Mouse (Mus musculus) liver, postnatal 0 days (tissue): ENCODE results near the gene Dnajc15. TPM values are rescaled to one million over a fixed set of nuclear protein-coding genes. Genes with fewer than 3 reads are reported as not detected.

ENCODE experiments used
- ATAC-seq: fragments of 200-750 bp; cut with Nextera tagmentation; 2 replicates; pipeline ENCODE4 v1.8.0; 2017; ENCODE audit warnings: mild to moderate bottlenecking, moderate library complexity
- DNase-seq: peaks from one replicate; pipeline ENCODE4 v3.0.0-alpha.2; 2016
- H3K27ac ChIP-seq: fragments of 300-500 bp; sonication (generic); 2 replicates; pipeline ENCODE4 v1.5.1; 2014; ENCODE audit warnings: antibody characterized with exemption, moderate library complexity, mild to moderate bottlenecking, low read depth
- H3K27me3 ChIP-seq: fragments of 300-500 bp; sonication (generic); 2 replicates; pipeline ENCODE4 v1.6.1; 2014; ENCODE audit warnings: low read length, control low read depth, mixed read lengths; ENCODE audit not compliant: insufficient read depth
- H3K36me3 ChIP-seq: fragments of 300-500 bp; sonication (generic); replicated peaks from 2 replicates; pipeline ENCODE4 v1.6.1; 2014; ENCODE audit warnings: mild to moderate bottlenecking, control low read depth, low read length, moderate library complexity, mixed read lengths; ENCODE audit not compliant: insufficient read depth
- H3K4me1 ChIP-seq: fragments of 300-500 bp; sonication (generic); 2 replicates; pipeline ENCODE4 v1.6.1; 2014; ENCODE audit warnings: antibody characterized with exemption, mild to moderate bottlenecking, control low read depth; ENCODE audit not compliant: insufficient read depth
- H3K4me2 ChIP-seq: fragments of 300-500 bp; sonication (generic); 2 replicates; pipeline ENCODE4 v1.6.1; 2014; ENCODE audit warnings: low read depth, mild to moderate bottlenecking, low read length, moderate library complexity, mixed read lengths
- H3K4me3 ChIP-seq: fragments of 300-500 bp; sonication (generic); 2 replicates; pipeline ENCODE4 v1.5.1; 2014; ENCODE audit warnings: low read depth, low read length
- H3K9ac ChIP-seq: fragments of 300-500 bp; sonication (generic); replicated peaks from 2 replicates; pipeline ENCODE4 v1.6.1; 2014; ENCODE audit warnings: mild to moderate bottlenecking, moderate library complexity
- H3K9me3 ChIP-seq: fragments of 300-500 bp; sonication (generic); 2 replicates; pipeline ENCODE4 v1.6.1; 2016; ENCODE audit warnings: mild to moderate bottlenecking, control low read depth, low read length, mixed read lengths
- CTCF ChIP-seq: sonication (generic); IDR thresholded peaks from 2 replicates; pipeline ENCODE4 v1.5.1; 2016; ENCODE audit warnings: antibody characterized with exemption, low read depth
- EP300 ChIP-seq: IDR thresholded peaks from 2 replicates; pipeline ENCODE4 v1.6.1; 2016; ENCODE audit warnings: antibody characterized with exemption, low read depth, mild to moderate bottlenecking
- WGBS: fragments of 180-500 bp; shearing (Covaris S2); extraction: QIAGEN DNeasy Blood & Tissue Kit; methylation state at CpG from one replicate; pipeline ENCODE4 v1.1.7; 2014; ENCODE audit not compliant: insufficient replicate concordance; 5-methylcytosine and 5-hydroxymethylcytosine counted together
- polyA plus RNA-seq: library from polyadenylated mRNA; unstranded; fragments of >200 nt; fragmentation: Nextera tagmentation; extraction: Ambion mirVana; gene quantifications from 2 replicates; pipeline ENCODE4 v1.2.1, GENCODE M21; 2015

Dnajc15 gene
- polyA plus RNA-seq, 1 experiment from 2014 or later = 68.5 TPM

- Histone ChIP-seq H3K36me3 (no peaks in the 10 kb centered on the region), H3K27ac (no peak overlapping the region), H3K27me3 (no peaks in the 10 kb centered on the region), H3K9ac (no peak overlapping the region), H3K4me3 (no peak overlapping the region), H3K4me2 (no peak overlapping the region), H3K4me1 (no peaks in the 10 kb centered on the region), H3K9me3 (no peaks in the 10 kb centered on the region)
- TF ChIP-seq CTCF = no peak
- TF ChIP-seq EP300 = no peak
- 68% methylated on average over 1 of the region's 1 CpGs for WGBS
- no peak for ATAC-seq
- DNase-seq = no peak
Observed at GRCm38 (mm10) chr14:77812890-77813289, 62.0 kb downstream of the Dnajc15 start.

- DNase-seq (no peak), ATAC-seq (no peak)
- H3K27ac ChIP-seq = no peak overlapping the region
- H3K27me3 ChIP-seq = no peaks in the 10 kb centered on the region
- no peak overlapping the region for H3K4me2 ChIP-seq
- TF ChIP-seq EP300 = no peak
- TF ChIP-seq CTCF = no peak
- no peak overlapping the region for H3K4me3 ChIP-seq
- H3K36me3 ChIP-seq = no peaks in the 10 kb centered on the region
- WGBS = 78% methylated on average over 5 of the region's 5 CpGs
- no peak overlapping the region for H3K9ac ChIP-seq
- no peaks in the 10 kb centered on the region for H3K4me1 ChIP-seq
- no peaks in the 10 kb centered on the region for H3K9me3 ChIP-seq
Observed at GRCm38 (mm10) chr14:77811466-77811865, 63.5 kb downstream of the Dnajc15 start.

- H3K27me3 ChIP-seq = no peaks in the 10 kb centered on the region
- no peak overlapping the region for H3K27ac ChIP-seq
- no peak for ATAC-seq
- H3K4me3 ChIP-seq = no peak overlapping the region
- H3K4me1 ChIP-seq = no peaks in the 10 kb centered on the region
- H3K36me3 ChIP-seq = no peaks in the 10 kb centered on the region
- H3K9me3 ChIP-seq = no peaks in the 10 kb centered on the region
- TF ChIP-seq EP300 (no peak), CTCF (no peak)
- DNase-seq = no peak
- 77% methylated on average over 4 of the region's 4 CpGs for WGBS
- H3K9ac ChIP-seq = no peak overlapping the region
- H3K4me2 ChIP-seq = no peak overlapping the region
Observed at GRCm38 (mm10) chr14:77807836-77808235, 67.1 kb downstream of the Dnajc15 start.

GRCm38 (mm10) chr14:77806345-77806744 is 68.6 kb downstream of the Dnajc15 start:
- Histone ChIP-seq H3K9me3 (no peaks in the 10 kb centered on the region), H3K36me3 (no peaks in the 10 kb centered on the region), H3K27ac (no peak overlapping the region), H3K9ac (no peak overlapping the region), H3K4me1 (no peaks in the 10 kb centered on the region), H3K4me2 (no peak overlapping the region), H3K27me3 (no peaks in the 10 kb centered on the region), H3K4me3 (no peak overlapping the region)
- no peak for DNase-seq
- TF ChIP-seq CTCF (no peak), EP300 (no peak)
- WGBS = 53% methylated on average over 5 of the region's 5 CpGs
- ATAC-seq = no peak

GRCm38 (mm10) chr14:77802268-77802630 is 72.7 kb downstream of the Dnajc15 start:
- Histone ChIP-seq H3K27ac (no peak overlapping the region), H3K9me3 (no peaks in the 10 kb centered on the region), H3K4me1 (no peaks in the 10 kb centered on the region), H3K4me3 (no peak overlapping the region), H3K36me3 (no peaks in the 10 kb centered on the region), H3K4me2 (no peak overlapping the region), H3K27me3 (no peaks in the 10 kb centered on the region), H3K9ac (no peak overlapping the region)
- ATAC-seq = no peak
- DNase-seq = no peak
- no peak for TF ChIP-seq CTCF
- TF ChIP-seq EP300 = no peak
- WGBS = 73% methylated on average over 5 of the region's 5 CpGs

- Histone ChIP-seq H3K4me1 (no peaks in the 10 kb centered on the region), H3K9me3 (no peaks in the 10 kb centered on the region), H3K36me3 (no peaks in the 10 kb centered on the region), H3K4me3 (no peak overlapping the region), H3K27me3 (no peaks in the 10 kb centered on the region), H3K9ac (no peak overlapping the region), H3K4me2 (no peak overlapping the region), H3K27ac (no peak overlapping the region)
- ATAC-seq (no peak), DNase-seq (no peak)
- TF ChIP-seq CTCF = no peak
- no peak for TF ChIP-seq EP300
- 81% methylated on average over 17 of the region's 17 CpGs for WGBS
Observed at GRCm38 (mm10) chr14:77801571-77802267, 73.2 kb downstream of the Dnajc15 start.
